Mouse (Mus musculus) hindbrain, postnatal 0 days (tissue): Measurements from ENCODE around the gene Popdc3. TPM values are rescaled to one million over a fixed set of nuclear protein-coding genes. Genes with fewer than 3 reads are reported as not detected.
A peak's percentile ranks its signal among the peaks of the same experiment; 100 is the strongest.

Experiments
- ATAC-seq: fragments of 200-750 bp; cut with Nextera tagmentation; 2 replicates; pipeline ENCODE4 v1.8.0; 2017; ENCODE audit warnings: mild to moderate bottlenecking, moderate TSS enrichment, moderate library complexity
- DNase-seq: peaks from one replicate; pipeline ENCODE4 v3.0.0-alpha.2; 2015; ENCODE audit warnings: low spot score
- H3K27ac ChIP-seq: fragments of 300-500 bp; sonication (generic); 2 replicates; pipeline ENCODE4 v1.5.1; 2014; ENCODE audit warnings: mild to moderate bottlenecking
- H3K27me3 ChIP-seq: fragments of 300-500 bp; sonication (generic); 2 replicates; pipeline ENCODE4 v1.6.1; 2014; ENCODE audit warnings: low read length, mixed read lengths; ENCODE audit not compliant: insufficient read depth
- H3K36me3 ChIP-seq: fragments of 300-500 bp; sonication (generic); 2 replicates; pipeline ENCODE4 v1.6.1; 2014; ENCODE audit warnings: low read length, mixed read lengths; ENCODE audit not compliant: insufficient read depth
- H3K4me1 ChIP-seq: fragments of 300-500 bp; sonication (generic); 2 replicates; pipeline ENCODE4 v1.6.1; 2014; ENCODE audit warnings: antibody characterized with exemption, low read length, mixed read lengths; ENCODE audit not compliant: insufficient read depth
- H3K4me2 ChIP-seq: fragments of 300-500 bp; sonication (generic); 2 replicates; pipeline ENCODE4 v1.6.1; 2014; ENCODE audit warnings: low read depth, mild to moderate bottlenecking, low read length, moderate library complexity, mixed read lengths
- H3K4me3 ChIP-seq: fragments of 300-500 bp; sonication (generic); 2 replicates; pipeline ENCODE4 v1.5.1; 2014; ENCODE audit warnings: low read length
- H3K9ac ChIP-seq: fragments of 300-500 bp; sonication (generic); replicated peaks from 2 replicates; pipeline ENCODE4 v1.6.1; 2014; ENCODE audit warnings: mild to moderate bottlenecking, low read length, moderate library complexity, mixed read lengths
- H3K9me3 ChIP-seq: fragments of 300-500 bp; sonication (generic); 2 replicates; pipeline ENCODE4 v1.6.1; 2016; ENCODE audit warnings: low read length, mixed read lengths
- CTCF ChIP-seq: IDR thresholded peaks from 2 replicates; pipeline ENCODE4 v1.5.1; 2016; ENCODE audit warnings: antibody characterized with exemption, control low read depth, low read depth
- WGBS: fragments of 180-500 bp; shearing (Covaris S2); extraction: QIAGEN DNeasy Blood & Tissue Kit; methylation state at CpG from one replicate; pipeline ENCODE4 v1.1.7; 2014; 5-methylcytosine and 5-hydroxymethylcytosine counted together
- polyA plus RNA-seq: library from polyadenylated mRNA; unstranded; fragments of >200 nt; fragmentation: Nextera tagmentation; extraction: Ambion mirVana; gene quantifications from 2 replicates; pipeline ENCODE4 v1.2.1, GENCODE M21; 2015
- total RNA-seq: library from RNA; depleted of rRNA; stranded (reverse); fragments of >200 nt; gene quantifications from 2 replicates; pipeline ENCODE4 v1.2.3, GENCODE M21; 2014

Gene Popdc3
- total and polyA plus RNA-seq, 2 experiments from 2014 or later = 2.0 to 2.7 TPM

DNA sequence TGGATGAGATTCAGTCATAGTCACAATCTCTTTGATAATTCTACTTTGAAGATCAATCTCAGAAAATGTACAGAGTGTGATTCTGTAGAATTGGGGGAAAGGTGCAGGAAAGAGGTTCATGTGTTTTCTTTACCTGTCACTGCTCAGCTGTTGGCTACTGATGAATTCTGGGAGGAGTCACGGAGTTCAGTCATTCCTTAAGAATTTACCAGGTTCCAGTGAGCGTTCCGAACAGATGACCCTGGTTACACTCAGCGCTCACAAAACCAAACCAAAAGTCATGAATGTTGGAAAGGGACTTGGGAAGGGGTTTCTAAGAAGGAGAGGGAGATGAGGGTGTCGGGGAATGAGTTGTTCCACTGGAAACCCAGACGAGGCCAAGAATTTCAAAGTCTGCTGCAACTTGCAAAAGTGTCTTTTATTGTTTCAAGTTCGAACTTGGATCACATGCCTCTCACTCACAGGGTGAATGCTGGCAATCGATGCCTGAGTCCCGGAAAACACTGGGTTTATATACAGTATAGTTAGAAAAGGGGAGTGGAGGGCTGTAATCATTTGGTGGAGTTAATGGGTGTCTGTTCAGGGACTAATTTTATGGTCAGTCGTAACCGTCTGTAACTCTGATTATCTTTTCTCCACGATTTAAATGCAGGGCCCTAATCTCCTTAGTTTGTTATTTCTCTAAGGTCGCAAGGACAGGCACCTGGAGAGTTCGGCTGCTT is 125.6 kb downstream of the Popdc3 start:
- H3K9me3 ChIP-seq = no peaks in the 10 kb centered on the region
- no peak for ATAC-seq

DNA sequence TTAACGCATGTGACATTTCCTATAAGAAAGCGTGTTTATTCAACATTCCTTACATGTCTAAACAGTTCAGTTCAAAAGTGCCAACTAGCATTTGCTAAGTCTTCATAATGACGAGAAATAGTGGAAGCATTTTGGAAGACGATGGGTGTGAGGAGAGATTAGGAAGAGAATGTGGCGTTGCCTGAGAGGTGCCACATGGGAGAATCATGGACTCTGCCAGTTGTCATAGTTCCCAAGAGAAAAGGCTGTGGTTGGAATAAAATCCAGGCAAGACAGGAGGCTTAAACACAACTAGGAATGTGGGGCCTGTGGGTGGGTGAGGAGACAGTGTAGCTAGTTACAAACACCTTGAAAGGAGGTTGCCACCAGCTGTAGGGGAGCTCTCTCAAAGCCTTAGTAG is 127.3 kb downstream of the Popdc3 start:
- ATAC-seq = no peak
- no peak for TF ChIP-seq CTCF
- no peaks in the 10 kb centered on the region for H3K36me3 ChIP-seq
- no peaks in the 10 kb centered on the region for H3K4me1 ChIP-seq
- no peak for DNase-seq
- H3K9me3 ChIP-seq = no peaks in the 10 kb centered on the region
- no peak overlapping the region for H3K4me3 ChIP-seq
- H3K27ac ChIP-seq = no peak overlapping the region
- no peak overlapping the region for H3K4me2 ChIP-seq
- H3K27me3 ChIP-seq = no peaks in the 10 kb centered on the region
- 70% methylated on average over 5 of the region's 5 CpGs for WGBS
- no peak overlapping the region for H3K9ac ChIP-seq

More for the DNA sequence above, 125.6 kb downstream of the Popdc3 start:
- H3K27me3 ChIP-seq = no peaks in the 10 kb centered on the region
- H3K4me3 ChIP-seq = no peak overlapping the region
- H3K4me2 ChIP-seq = no peak overlapping the region
- H3K4me1 ChIP-seq = no peaks in the 10 kb centered on the region
- no peaks in the 10 kb centered on the region for H3K36me3 ChIP-seq
- no peak for DNase-seq
- no peak overlapping the region for H3K9ac ChIP-seq
- no peak for TF ChIP-seq CTCF
- WGBS = 72% methylated on average over 14 of the region's 14 CpGs
- no peak overlapping the region for H3K27ac ChIP-seq

DNA sequence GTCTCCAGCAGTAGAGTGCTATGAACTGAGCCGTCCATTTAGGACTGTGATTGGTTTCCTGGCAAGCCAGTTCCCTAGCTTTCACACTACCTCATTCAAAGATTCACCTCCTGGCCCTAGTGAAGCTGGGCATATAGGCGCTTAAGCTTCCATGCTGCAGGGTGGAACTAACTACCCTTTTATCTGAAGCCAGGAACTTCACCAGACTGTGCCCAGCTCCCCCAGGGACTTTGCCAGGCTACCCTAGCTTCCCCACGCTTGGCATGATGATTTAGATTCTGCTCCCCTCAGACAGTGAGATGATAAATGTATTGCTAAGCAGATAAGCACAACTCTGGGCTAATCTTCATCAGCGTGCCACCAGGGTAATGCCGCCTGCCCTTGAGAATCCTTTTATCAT is 133.2 kb downstream of the Popdc3 start:
- H3K36me3 ChIP-seq = no peaks in the 10 kb centered on the region
- ATAC-seq (peak; percentile 25; the same call in 1 of the 2 replicates), DNase-seq (peak; percentile 35)
- no peaks in the 10 kb centered on the region for H3K9me3 ChIP-seq
- H3K4me1 ChIP-seq = 0 out of 2 replicates have a peak, but pooled peaks cover 4% of the 10 kb centered on the region
- TF ChIP-seq CTCF = no peak
- whole genome bisulfite sequencing = 51% methylated on average over 5 of the region's 5 CpGs
- H3K4me3 ChIP-seq = no peak overlapping the region
- H3K9ac ChIP-seq = no peak overlapping the region
- H3K27me3 ChIP-seq = no peaks in the 10 kb centered on the region
- no peak overlapping the region for H3K27ac ChIP-seq
- no peak overlapping the region for H3K4me2 ChIP-seq

DNA sequence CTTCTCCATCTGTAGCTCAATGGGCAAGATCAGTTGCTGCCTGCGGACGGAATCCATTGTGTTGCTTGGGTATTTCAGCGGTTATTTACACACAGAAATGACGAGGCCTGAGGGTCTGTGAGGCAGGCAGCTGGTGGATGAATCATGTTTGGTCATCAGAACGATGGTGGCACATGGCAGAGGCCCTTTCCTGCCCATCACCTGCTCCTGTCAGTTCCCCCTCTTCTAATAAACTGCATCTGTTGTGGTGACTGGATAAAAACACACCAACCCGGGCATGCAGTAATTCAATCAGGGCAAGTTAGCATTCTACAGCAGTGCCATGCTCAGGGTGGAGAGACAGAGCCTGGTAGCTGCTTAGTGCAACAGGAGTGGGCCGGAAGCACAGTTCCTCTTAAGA is 133.7 kb downstream of the Popdc3 start:
- Histone ChIP-seq H3K4me1 (0 out of 2 replicates have a peak, but pooled peaks cover 4% of the 10 kb centered on the region), H3K4me2 (no peak overlapping the region), H3K9me3 (no peaks in the 10 kb centered on the region), H3K36me3 (no peaks in the 10 kb centered on the region), H3K27me3 (no peaks in the 10 kb centered on the region), H3K9ac (no peak overlapping the region), H3K4me3 (no peak overlapping the region), H3K27ac (no peak overlapping the region)
- ATAC-seq (peak; percentile 83), DNase-seq (peak; percentile 24)
- WGBS = 49% methylated on average over 7 of the region's 7 CpGs
- TF ChIP-seq CTCF = no peak

DNA sequence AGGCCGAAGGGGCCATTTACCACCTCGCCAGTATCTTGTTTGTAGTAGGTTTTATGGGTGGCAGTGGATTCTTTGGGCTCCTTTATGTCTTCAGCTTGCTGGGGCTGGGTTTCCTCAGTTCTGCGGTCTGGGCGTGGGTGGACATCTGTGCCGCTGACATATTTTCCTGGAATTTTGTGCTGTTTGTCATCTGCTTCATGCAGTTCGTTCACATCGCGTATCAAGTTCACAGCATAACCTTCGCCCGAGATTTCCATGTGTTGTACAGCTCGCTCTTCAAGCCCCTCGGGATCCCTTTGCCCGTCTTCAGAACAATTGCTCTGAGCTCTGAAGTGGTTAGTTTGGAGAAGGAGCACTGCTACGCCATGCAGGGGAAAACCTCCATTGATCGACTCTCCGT is 137.0 kb downstream of the Popdc3 start:
- 92% methylated on average over 16 of the region's 16 CpGs for WGBS
- Histone ChIP-seq H3K9ac (no peak overlapping the region), H3K27ac (no peak overlapping the region), H3K4me2 (no peak overlapping the region), H3K36me3 (no peaks in the 10 kb centered on the region), H3K4me1 (0 out of 2 replicates have a peak, but pooled peaks cover 4% of the 10 kb centered on the region), H3K27me3 (no peaks in the 10 kb centered on the region), H3K9me3 (no peaks in the 10 kb centered on the region), H3K4me3 (no peak overlapping the region)
- no peak for DNase-seq
- no peak for TF ChIP-seq CTCF
- ATAC-seq = no peak

DNA sequence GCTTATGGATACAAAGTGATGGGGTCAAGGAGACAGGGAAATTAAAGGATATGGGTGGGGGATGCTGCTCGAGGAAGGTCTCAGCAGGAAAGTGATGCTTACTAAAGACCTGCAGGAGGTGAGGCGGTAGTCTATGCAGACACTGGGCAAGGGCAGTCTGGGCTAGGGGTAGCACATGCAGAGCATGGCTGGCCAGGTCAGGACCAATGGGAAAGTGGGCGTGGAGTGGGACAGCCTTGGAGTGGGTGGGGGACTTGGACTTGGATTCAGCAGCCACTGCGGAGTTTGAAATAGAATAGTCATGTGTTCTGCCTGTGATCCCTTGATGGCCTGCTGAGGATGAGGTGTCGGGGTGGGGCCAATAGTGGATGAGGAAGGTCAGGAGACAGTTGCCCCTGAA is 141.0 kb downstream of the Popdc3 start:
- DNase-seq = no peak
- 85% methylated on average over 5 of the region's 5 CpGs for WGBS
- H3K9me3 ChIP-seq = no peaks in the 10 kb centered on the region
- ATAC-seq = no peak
- H3K4me1 ChIP-seq = no peaks in the 10 kb centered on the region
- H3K27ac ChIP-seq = no peak overlapping the region
- H3K9ac ChIP-seq = no peak overlapping the region
- no peak overlapping the region for H3K4me3 ChIP-seq
- no peaks in the 10 kb centered on the region for H3K36me3 ChIP-seq
- TF ChIP-seq CTCF = no peak
- H3K27me3 ChIP-seq = no peaks in the 10 kb centered on the region
- no peak overlapping the region for H3K4me2 ChIP-seq

DNA sequence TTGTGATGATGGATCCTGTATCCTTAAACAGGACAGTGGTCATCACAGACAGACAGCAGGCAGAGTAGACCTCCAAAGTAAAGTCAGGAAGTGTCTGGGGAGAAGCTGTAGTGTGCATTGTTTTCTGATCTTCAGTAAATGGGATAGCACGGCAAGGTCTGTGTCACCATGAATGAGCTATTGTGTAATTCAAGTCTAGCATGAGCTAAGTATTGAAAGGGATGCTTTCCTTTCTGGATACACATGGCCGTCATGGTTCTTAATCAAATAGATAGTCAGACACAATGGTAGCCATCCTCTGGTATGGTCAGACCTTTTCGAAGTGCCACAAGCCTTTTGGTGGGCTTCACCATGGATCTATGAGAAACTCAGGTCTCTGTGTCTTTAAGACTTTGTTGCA is 142.4 kb downstream of the Popdc3 start:
- WGBS = 25% methylated on average over 3 of the region's 3 CpGs
- H3K9me3 ChIP-seq = no peaks in the 10 kb centered on the region
- H3K4me3 ChIP-seq = no peak overlapping the region
- H3K27ac ChIP-seq = no peak overlapping the region
- H3K4me1 ChIP-seq = no peaks in the 10 kb centered on the region
- H3K27me3 ChIP-seq = no peaks in the 10 kb centered on the region
- no peak overlapping the region for H3K9ac ChIP-seq
- H3K36me3 ChIP-seq = no peaks in the 10 kb centered on the region
- DNase-seq (no peak), ATAC-seq (no peak)
- no peak overlapping the region for H3K4me2 ChIP-seq
- TF ChIP-seq CTCF = no peak
